Mouse (Mus musculus) megakaryocyte, adult 5-6 weeks (primary cell): Measurements from ENCODE around the gene Tsr1. TPM values are rescaled to one million over a fixed set of nuclear protein-coding genes. Genes with fewer than 3 reads are reported as not detected.

Experiments used
- total RNA-seq, 2 experiments: library from RNA; stranded (forward) in 1 of 2; stranded (reverse) in 1 of 2; fragments of 153-499, 151-499 nt in 1 of 2; fragments of 221-1000, 200-1000 nt in 1 of 2; gene quantifications; 2 replicates each; pipeline versions ENCODE4 v1.2.3 to v1.2.4; 2015 to 2017

Tsr1 gene
- total RNA-seq, 2 experiments from 2014 or later: 7.7 to 17.3 TPM

Other genes starting within 250 kb of the Tsr1 start
- 11.9 and 13.7 TPM in 2 replicates for gene Cluh, start 248.6 kb upstream of the Tsr1 start, total RNA-seq (2015)
- gene Cluh, start 248.6 kb upstream of the Tsr1 start, total RNA-seq (2017): 13.3 and 13.7 TPM in 2 replicates
- 53.1 and 57.4 TPM in 2 replicates for gene Pafah1b1, start 173.4 kb upstream of the Tsr1 start, total RNA-seq (2015)
- gene Pafah1b1, start 173.4 kb upstream of the Tsr1 start, total RNA-seq (2017): 58.7 and 64.4 TPM in 2 replicates
- gene Mettl16, start 127.2 kb upstream of the Tsr1 start, total RNA-seq (2015): 3.5 and 6.2 TPM in 2 replicates
- gene Mettl16, start 127.2 kb upstream of the Tsr1 start, total RNA-seq (2017): 10.2 and 12.5 TPM in 2 replicates
- gene Mnt, start 67.2 kb upstream of the Tsr1 start, total RNA-seq (2015): 14.5 and 17.0 TPM in 2 replicates
- gene Mnt, start 67.2 kb upstream of the Tsr1 start, total RNA-seq (2017): 3.8 and 6.1 TPM in 2 replicates
- 0.64 and 1.1 TPM in 2 replicates for gene Sgsm2, start 1.0 kb upstream of the Tsr1 start, total RNA-seq (2015)
- 1.2 and 1.6 TPM in 2 replicates for gene Sgsm2, start 1.0 kb upstream of the Tsr1 start, total RNA-seq (2017)
- gene Smg6, start 27.8 kb downstream of the Tsr1 start, total RNA-seq (2015): 13.4 and 15.9 TPM in 2 replicates
- 18.3 and 20.5 TPM in 2 replicates for gene Smg6, start 27.8 kb downstream of the Tsr1 start, total RNA-seq (2017)
- 6.1 and 7.7 TPM in 2 replicates for gene Srr, start 27.9 kb downstream of the Tsr1 start, total RNA-seq (2015)
- 3.3 and 8.5 TPM in 2 replicates for gene Srr, start 27.9 kb downstream of the Tsr1 start, total RNA-seq (2017)